Mouse (Mus musculus) layer of hippocampus, adult 8-10 months (tissue): ENCODE data around the gene Myom3. TPM values are rescaled to one million over a fixed set of nuclear protein-coding genes. Genes with fewer than 3 reads are reported as not detected.
A peak's percentile ranks its signal among the peaks of the same experiment; 100 is the strongest.

ENCODE experiments used
- DNase-seq, 2 experiments: peaks; one replicate each; pipeline ENCODE4 v3.0.0; 2022; ENCODE audit warnings: low spot score in 2 of 2
- total RNA-seq, 4 experiments: library from RNA; stranded (reverse); gene quantifications; 2 replicates each; pipeline ENCODE4 v1.2.4; 2022

Gene Myom3
- total RNA-seq, 4 experiments from 2014 or later, result 0.59 to 0.76 (median 0.69) TPM

DNA sequence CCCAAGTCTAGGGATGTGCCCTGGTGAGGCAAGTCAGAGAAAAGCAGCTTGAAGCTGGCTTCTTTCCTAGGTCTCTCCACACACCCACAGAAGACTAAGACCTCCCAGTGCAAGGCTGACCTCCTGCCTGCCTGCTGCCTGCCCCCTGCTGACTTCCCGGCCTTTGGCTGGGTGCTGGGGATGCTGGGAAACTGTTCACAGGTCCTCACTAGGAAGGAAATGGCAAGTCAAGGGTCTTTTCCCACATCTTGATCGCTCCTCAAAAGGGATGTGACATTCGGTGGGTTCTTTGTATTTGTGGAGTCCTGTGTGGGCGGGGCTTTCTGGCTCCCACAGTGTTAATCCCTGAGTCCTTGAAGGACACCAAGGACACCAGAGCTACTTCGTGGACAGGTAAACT, 44.7 kb downstream of the Myom3 start:
- DNase-seq, result no peak

DNA sequence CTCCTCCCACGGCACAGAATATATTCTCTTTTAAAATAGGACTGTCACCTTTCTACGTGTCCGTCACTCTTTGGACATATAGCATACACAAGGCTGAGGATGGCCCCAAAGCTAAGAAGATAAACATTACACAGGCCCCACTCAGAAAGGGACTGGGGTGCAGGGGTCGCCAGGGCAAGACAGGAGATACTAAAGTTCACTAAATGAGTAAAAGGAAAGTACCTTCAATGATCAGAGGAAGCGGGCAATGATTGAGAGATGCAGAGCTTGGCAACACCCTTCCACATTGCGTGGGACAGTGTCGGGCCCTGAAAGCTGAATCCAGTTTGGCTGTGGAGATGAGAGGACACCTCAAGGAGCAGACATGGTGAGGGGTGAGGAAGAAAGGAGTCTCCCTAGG, 55.4 kb downstream of the Myom3 start:
- no peak for DNase-seq

DNA sequence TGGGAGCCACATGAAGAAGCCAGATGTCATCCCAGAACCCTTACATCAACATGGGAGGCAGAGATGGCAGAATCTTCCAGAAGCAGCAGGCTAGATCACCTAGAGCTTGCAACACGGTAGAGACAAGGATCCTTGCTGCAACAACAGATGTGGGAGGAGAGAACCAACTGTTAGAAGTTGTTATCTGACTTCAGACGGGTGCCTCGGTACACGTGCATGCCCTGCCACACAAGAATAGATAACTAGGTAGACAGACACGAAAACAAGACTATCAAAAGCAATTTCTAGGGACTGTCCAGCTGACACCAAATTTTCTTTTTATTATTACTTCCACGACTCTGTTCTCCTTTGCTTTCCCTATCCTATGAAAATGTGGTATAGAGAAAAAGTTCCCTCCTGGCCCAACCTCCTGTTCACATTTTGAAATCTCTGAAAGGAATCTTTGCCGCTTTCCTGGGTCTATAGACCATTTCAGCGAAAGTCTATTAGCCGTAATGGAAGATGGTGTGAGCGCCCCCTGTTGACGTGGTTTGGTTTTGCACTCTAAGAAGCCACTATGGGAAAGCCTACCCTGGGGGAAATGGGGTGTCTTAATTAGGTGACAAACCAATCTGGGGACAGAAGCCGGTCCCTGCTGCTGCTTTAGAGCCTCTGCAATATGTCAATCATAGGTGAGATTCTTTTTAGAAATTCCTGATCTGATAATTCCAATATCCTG, 57.5 kb downstream of the Myom3 start:
- peak in 1 of 2 experiments; percentile 48 for DNase-seq

DNA sequence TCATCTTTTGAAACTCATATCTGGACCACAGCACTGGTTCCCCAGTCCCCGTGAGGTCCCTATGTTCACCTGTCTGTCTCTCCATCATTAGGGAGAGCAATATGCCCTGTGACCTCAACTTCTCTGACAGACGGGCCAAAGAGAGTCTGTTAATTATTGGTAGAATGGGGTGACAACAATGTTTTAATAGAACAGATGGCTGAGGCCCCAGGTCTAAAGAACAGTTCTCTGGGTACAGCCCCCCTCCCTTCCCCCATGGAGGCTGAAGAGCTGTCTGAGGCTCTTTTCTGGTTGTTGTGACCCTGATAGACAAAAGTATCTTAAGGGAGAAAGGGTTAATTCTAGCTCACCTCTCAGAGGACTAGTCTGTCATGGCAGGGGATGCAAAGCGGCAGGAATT, 58.9 kb downstream of the Myom3 start:
- no peak for DNase-seq

DNA sequence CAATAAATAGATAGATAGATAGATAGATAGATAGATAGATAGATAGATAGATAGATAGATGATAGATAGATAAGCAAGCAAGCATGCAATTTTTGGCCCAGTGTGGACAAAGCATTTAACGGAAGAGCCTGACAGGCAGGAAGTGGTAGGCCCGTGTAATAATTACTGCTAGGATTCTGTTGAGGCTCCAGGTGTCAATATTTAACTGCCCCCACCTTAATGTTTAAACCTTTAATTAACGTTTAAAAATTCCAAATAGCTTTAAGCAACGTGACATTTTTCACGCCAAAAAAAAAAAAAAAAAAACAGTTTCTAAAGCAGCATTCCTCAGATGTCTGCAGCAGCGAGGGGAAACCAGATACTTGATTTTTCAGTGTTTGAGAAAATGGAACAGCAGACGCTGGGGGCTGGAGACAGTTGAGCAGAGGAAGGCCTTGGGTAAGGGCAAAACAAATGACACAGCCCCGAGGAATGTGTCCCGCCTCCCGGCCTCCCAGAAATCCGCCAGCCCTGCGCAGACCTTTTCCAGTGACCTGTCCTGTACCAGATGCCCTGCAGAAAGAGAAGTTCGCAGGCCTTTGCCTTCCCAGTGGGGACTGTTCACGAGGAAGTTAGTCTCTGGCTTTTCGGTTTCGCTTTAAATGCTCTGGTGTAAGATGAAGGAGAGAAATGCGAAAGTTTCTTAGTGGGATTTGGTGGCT, 60.5 kb downstream of the Myom3 start:
- no peak for DNase-seq

DNA sequence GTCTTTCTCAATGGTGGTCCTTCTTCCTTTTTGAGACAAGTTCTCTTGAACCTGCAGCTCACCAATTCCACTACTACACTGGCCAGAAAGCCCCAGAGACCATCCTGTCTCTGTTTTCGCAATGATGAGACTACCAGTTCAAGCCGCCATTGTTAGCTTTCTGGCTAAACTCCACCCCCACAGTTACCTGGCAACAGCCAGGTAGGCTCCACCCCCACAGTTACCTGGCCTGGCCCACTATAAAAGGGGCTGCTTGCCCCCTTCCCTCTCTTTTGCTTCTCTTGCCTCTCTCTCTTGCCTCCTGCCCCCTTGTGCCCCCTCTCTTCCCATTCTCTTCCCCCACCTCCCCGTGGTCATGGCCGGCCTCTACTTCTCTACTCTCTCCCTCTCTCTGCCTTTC, 62.3 kb downstream of the Myom3 start:
- DNase-seq, result no peak

DNA sequence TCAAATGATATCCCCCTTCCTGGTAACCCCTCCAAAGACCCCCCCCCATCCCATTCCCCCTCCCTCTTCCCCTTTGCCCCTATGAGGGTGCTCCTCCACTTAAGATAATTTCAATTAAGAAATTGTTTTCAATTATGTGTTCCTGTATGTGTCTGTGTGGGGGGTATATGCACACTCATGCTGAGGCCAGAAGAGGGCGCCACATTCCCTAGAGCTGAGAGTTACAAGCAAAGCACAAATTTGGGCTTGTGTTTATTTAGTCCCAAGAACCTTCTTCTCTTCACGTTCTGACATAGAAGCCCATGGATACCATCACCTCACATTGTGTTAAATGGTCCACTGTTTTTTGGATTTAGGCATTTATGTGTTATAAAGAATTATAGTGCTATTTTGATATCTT, 63.8 kb downstream of the Myom3 start:
- DNase-seq, result no peak

DNA sequence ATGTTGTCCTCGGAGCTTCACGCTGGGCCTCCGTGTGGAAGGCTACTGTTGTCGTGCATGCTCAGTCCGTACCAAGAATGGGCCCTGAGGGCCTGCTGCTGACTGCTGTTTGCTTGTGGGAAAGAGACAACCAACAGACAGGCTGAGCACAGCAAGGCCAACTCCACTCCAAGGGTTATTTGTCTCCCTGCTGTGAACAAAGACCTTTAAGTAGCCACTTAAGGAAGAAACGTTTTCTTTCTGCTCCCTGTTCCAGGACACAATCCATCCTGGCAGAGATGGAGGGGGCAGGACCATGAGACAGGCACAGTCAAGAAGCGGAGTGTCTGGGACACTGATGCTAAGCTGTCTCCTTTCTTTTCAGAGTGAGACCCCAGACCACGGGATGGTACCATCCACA, 64.7 kb downstream of the Myom3 start:
- DNase-seq, result no peak

DNA sequence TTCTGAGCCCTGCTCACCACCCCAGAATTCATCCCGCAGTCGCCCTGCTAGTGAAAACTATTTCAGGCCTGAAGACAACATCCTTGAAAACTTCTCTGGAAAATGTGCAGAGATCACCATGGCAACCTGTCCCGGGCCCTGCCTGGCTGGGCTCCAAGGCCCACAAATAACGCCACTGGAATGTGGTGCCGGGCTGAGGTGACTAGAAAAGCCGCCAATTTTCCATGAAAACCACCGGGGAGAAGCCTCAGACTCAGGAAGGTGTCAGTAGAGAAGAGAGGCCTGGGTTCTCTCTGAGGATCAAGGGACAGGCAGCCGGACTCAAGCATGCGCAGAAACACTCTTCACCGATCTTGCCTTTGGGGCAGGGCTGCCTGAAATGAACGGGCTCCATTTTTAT, 69.0 kb downstream of the Myom3 start:
- peak; percentile 60 to 69 for DNase-seq

DNA sequence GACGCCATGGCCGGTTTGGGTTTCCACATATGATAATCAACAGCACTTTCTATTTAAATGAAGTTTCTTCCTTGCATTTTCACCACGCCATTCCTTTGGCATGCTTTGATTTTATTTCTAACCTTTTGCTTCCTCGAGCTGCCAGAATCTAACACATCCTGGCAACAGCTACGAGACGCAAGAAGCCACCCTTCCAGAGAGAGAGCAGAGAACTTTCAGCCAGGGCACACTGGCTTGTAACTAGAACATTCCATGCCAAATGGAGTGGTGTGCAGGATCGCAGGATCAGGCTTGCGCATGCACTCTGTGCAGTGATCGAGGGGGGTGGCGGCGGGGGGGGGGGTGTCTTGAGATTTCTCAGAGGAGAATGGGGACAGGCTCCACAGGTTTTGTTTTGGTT, 72.6 kb downstream of the Myom3 start:
- peak in 1 of 2 experiments; percentile 18 for DNase-seq

DNA sequence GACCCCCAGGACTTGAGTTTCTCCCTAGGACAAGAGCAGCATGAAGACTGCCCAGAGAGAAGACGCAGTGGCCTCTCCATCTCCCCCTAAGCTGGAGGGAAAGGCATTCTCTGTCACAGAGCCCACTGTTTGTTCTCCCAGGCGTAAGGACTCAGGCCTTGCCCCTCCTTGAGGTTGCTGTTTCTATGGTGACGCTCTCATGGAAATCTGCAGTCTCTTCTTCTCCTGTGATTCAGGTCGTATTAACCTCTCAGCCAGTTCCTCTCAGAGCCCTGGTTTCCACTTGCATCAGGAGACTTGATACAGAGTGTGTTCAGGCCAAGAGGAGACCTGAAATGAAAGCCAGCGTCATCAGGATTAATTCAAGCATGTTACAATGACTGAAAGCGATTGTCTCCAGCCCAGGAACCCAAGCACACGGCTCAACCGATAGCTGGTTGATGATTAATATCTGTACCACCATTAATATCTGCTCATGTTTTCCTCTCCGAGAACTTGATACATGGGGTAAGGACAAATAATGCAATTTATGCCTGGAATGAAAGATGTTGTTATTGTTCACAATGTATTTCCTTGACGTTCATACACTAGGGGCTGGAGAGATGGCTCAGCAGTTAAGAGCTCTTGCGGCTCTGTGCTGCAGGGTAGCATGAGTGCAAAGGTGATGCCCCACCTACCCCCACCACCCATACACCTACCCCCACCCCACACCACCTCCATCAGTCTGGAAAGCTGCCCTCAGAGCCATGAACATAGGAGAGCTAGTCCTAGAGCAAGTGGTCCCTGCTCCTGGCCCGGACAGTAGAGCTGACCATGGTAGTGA, 74.0 kb downstream of the Myom3 start:
- DNase-seq, result no peak

DNA sequence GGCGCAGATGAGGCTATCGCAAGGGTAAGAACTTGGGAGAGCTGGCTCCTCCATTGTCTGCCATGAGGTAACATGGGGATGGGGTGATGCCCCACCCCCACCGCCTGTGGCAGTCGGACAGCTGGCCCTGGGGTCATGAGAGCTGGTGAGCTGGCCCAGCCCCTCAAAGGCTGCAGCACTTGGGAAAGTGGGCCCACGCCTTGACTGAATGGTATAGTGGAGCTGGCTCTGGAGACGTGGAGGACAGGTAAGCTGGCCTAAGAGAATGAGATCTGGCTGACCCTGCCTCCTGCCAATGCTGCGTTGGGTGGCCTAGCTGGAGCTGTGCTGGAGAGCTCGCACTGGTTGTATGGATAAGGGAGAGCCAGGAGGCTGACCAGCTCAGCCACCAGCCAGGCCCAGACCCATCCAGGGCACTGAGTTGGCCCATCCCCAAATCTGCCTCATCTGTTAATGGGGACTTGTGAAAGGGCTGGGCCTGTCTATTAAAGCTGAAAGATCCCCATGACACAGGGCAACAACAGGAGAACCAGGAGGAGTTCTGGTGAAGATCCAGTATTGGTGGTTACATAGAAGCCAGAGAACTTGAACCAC, 74.7 kb downstream of the Myom3 start:
- no peak for DNase-seq

DNA sequence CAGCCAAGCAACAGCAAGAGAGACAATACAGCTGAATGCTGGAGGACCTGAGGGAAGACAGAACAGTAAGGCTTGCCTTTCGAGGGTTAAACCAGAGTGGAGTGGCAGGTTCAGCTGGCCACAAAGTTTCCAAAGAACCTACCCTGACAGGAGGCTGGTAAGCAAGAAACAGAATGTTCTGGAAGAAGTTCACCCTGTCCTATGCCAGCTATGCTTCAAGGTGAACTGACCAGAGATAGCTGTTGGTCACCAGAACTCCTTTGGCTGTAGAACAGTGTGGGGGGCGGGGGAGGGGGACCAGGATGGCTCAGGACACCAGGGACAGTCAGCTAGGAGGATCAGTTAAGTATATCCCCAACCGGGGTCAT, 79.4 kb downstream of the Myom3 start:
- no peak for DNase-seq

DNA sequence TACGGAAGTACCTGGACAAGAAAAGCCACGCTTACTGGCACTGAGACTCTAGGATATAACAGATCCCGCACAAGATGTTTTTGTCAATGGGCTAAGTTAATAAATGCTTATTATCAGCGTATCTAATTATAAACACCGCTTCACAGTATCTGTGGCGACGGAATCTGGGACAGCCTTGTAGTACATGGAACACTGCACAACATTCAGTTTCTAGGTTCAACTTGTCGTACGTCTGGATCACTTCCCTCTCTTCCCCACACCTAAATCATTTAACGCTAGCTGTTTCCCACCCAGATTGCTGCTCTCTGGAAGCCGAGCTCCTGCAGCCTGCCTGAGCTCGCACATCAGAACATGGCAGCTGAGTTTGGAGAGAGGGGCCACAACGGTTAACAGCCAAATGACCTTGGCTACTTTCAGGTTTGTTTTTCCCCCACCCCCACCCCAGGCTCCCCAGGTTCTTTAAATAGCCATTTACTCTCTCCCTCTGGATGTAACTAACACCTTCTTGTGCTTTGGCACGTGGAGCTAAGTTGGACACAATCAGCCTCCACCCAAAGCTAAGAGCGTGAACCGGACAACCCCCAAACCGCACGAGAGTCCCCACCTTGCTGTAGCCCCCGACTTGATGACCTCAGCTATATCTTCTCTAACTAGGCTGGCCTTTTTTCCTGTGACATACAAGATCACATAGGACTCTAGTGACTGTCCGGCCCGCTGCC, 79.9 kb downstream of the Myom3 start:
- DNase-seq, result no peak

DNA sequence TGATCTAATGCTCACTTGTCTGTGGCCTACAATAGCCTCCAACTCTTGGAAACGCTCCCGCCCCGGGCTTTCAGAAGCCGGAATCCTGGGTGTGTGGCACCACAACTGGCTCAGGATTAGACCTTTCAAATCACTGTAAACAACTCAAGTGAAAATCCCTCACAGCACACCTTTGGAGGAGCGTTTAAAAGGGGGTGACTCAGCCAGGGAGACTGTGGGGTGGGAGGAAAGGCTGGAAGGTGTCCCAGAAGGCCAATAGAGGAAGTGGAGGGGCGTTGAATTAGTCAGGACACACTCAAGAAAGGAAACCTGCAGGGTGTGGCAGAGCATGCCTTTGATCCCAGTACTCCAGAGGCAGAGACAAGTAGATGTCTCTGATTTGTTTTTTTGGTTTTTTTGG, 84.9 kb downstream of the Myom3 start:
- no peak for DNase-seq

DNA sequence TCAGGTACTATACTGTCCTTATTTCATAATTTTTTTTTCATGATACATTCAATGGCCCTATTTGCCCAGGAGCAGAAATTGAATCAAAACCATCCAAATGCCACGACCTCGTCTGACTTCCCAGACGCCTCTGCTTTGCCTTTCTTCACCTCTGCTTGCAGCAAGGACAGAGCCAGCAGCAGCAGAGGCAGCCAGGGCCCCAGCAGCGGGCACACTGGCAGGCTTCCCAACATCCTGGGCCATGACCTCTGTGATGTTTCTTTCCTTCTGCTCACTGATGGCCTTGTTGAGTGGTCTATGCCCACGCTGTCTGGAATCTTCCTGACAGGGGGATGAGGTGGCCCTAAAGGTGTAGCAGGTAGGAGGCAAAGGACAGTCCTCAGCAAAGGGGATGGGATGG, 88.1 kb downstream of the Myom3 start:
- DNase-seq, result no peak

DNA sequence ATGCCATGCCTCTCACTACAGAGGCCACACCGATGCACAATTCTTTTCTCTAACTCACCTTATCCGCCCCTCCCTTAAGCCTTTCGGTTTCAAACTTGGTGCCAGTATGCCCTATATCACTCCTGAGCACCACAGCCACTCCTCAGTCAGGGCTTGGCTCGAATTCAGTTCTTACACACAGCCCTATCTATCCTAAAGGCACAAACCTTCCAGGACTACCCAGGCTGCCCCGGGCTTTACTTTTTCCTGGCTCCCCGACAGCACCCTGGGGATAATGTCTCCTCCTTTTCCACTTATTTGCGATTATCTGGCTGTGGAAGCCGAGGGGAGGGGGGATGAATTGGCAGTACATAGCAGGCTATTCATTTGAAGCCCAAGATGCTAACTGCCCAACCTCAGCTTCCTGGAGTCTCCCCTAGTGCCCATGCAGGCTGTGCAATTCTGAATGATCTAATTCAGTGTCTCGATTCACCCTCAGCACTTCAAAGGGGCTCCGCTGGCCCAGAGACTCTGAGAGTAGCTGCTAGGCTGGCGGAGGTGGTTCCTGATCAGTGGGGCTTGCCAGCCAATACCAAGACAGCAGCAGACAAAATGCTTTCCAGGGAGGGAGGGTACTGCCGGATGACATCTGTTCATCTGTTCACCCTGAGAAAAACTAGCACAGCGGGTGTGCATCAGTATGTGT, 91.0 kb downstream of the Myom3 start:
- peak; percentile 74 to 81 for DNase-seq

DNA sequence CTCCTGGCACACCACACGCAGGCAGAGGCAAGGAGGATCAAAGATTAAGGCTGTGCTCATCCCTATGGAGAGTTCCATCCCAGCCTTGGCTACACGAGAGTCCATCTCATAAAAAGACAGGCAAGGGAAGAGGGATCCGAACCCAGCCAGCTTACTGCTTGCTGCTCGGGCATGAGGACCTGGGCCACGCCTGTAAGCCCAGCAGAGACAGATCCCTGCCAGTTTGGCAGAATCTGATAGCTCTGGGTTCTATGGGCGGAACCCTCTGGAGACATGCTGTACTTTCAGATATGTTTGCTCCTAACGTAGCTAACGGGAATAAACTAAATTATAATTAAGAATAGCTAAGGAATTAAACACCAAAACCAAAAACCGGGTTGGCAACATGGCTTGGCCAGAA, 92.4 kb downstream of the Myom3 start:
- no peak for DNase-seq

DNA sequence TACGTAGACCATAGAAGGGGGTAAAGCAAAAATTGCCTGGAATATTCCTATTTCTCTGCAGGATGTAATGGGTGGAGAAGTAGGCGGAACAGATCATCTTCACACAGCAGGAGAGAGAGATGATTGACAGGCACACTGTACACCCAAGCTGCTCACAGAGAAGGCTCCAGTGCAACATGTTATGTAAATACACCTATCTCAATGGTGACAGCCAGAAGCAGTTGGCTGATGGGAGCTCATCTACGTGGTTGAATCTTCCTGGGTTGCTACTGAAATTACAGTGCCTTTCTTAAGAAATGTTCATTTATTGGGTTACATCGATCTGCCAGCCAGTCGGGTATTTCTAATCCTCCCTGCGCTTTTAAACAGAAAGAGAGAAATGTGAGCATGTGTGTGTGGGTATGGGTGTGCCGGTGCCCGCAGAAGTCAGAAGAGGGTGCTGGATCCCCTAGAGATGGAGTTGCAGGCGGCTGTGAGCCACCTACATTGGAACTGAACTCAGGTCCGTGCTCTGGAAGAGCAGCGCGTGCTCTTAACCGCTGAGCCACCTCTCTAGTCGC, 94.6 kb downstream of the Myom3 start:
- DNase-seq, result peak; percentile 41 to 44

DNA sequence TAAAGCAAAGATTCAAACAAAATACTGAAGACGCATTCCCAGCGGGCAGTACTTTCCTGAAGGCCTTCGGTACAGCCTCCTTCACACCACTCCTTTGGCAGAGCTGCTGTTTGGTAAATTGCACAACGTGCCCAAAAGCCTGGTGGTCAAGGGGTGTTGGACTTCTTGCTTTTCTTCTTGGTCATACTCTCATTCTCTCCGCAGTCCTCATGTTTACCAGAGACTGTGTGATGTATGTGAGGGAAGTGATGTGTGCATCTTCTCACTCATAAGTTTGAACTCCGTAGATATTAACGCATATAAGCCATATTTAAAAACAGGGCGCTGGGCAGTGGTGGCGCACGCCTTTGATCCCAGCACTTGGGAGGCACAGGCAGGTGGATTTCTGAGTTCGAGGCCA, 95.1 kb downstream of the Myom3 start:
- DNase-seq, result no peak
